Mouse (Mus musculus) stomach, postnatal 0 days (tissue): ENCODE measurements at regions not wholly inside any gene's neighbourhood (a gene's known extent, or its start where the extent isn't known, plus 50 kb on each side); places are given as distances from the start of the nearest gene placed in this dataset.

ENCODE experiments used
- ATAC-seq: fragments of 200-750 bp; cut with Nextera tagmentation; 2 replicates; pipeline ENCODE4 v1.8.0; 2017; ENCODE audit not compliant: low FRiP score, low TSS enrichment
- DNase-seq: peaks from one replicate; pipeline ENCODE4 v3.0.0-alpha.2; 2016; ENCODE audit warnings: low spot score
- H3K27ac ChIP-seq: fragments of 300-500 bp; sonication (generic); replicated peaks from 2 replicates; pipeline ENCODE4 v1.5.1; 2014; ENCODE audit warnings: mild to moderate bottlenecking, control low read depth
- H3K27me3 ChIP-seq: fragments of 300-500 bp; sonication (generic); 2 replicates; pipeline ENCODE4 v1.6.1; 2014; ENCODE audit warnings: low read length; ENCODE audit not compliant: control insufficient read depth, insufficient read depth
- H3K36me3 ChIP-seq: fragments of 300-500 bp; sonication (generic); 2 replicates; pipeline ENCODE4 v1.6.1; 2014; ENCODE audit warnings: low read length, mixed read lengths; ENCODE audit not compliant: control insufficient read depth, insufficient read depth
- H3K4me1 ChIP-seq: fragments of 300-500 bp; sonication (generic); replicated peaks from 2 replicates; pipeline ENCODE4 v1.6.1; 2014; ENCODE audit warnings: antibody characterized with exemption; ENCODE audit not compliant: control insufficient read depth, insufficient read depth
- H3K4me2 ChIP-seq: fragments of 300-500 bp; sonication (generic); replicated peaks from 2 replicates; pipeline ENCODE4 v1.6.1; 2014; ENCODE audit warnings: low read depth, mild to moderate bottlenecking, control low read depth, moderate library complexity
- H3K4me3 ChIP-seq: fragments of 300-500 bp; sonication (generic); 2 replicates; pipeline ENCODE4 v1.5.1; 2014; ENCODE audit warnings: low read depth, low read length, control low read depth
- H3K9ac ChIP-seq: fragments of 300-500 bp; sonication (generic); 2 replicates; pipeline ENCODE4 v1.6.1; 2014; ENCODE audit warnings: mild to moderate bottlenecking, low read length, control low read depth, mixed read lengths
- H3K9me3 ChIP-seq: fragments of 300-500 bp; sonication (generic); 2 replicates; pipeline ENCODE4 v1.6.1; 2016; ENCODE audit warnings: low read length; ENCODE audit not compliant: control insufficient read depth
- CTCF ChIP-seq: IDR thresholded peaks from 2 replicates; pipeline ENCODE4 v1.5.1; 2016; ENCODE audit warnings: antibody characterized with exemption, low read depth, mild to moderate bottlenecking, moderate library complexity
- EP300 ChIP-seq: optimal IDR thresholded peaks from 2 replicates; pipeline ENCODE3; 2016; ENCODE audit warnings: antibody characterized with exemption
- WGBS: fragments of 180-500 bp; shearing (Covaris S2); extraction: QIAGEN DNeasy Blood & Tissue Kit; methylation state at CpG from one replicate; pipeline ENCODE4 v1.1.7; 2014; 5-methylcytosine and 5-hydroxymethylcytosine counted together

GRCm38 (mm10) chr15:38402762-38403161 lies 977.4 kb downstream of the 4930447A16Rik start:
- Histone ChIP-seq H3K9ac (no peak overlapping the region), H3K4me2 (no peak overlapping the region), H3K36me3 (no peaks in the 10 kb centered on the region), H3K4me3 (no peak overlapping the region), H3K4me1 (peaks cover 9% of the 10 kb centered on the region), H3K27me3 (no peaks in the 10 kb centered on the region), H3K27ac (no peak overlapping the region), H3K9me3 (no peaks in the 10 kb centered on the region)
- TF ChIP-seq CTCF = no peak
- no peak for TF ChIP-seq EP300
- 91% methylated on average over 1 of the region's 1 CpGs for WGBS
- ATAC-seq (no peak), DNase-seq (no peak)

- peaks cover 9% of the 10 kb centered on the region for H3K4me1 ChIP-seq
- no peak overlapping the region for H3K9ac ChIP-seq
- no peak overlapping the region for H3K4me2 ChIP-seq
- 56% methylated on average over 6 of the region's 6 CpGs for WGBS
- H3K27ac ChIP-seq = 0 out of 2 replicates have a peak overlapping the region, but pooled peaks have one; percentile 9
- no peaks in the 10 kb centered on the region for H3K36me3 ChIP-seq
- ATAC-seq = no peak
- H3K4me3 ChIP-seq = no peak overlapping the region
- H3K27me3 ChIP-seq = no peaks in the 10 kb centered on the region
- no peak for DNase-seq
- H3K9me3 ChIP-seq = no peaks in the 10 kb centered on the region
- TF ChIP-seq EP300 = no peak
- no peak for TF ChIP-seq CTCF
Measured at GRCm38 (mm10) chr15:38403760-38404375, 978.5 kb downstream of the 4930447A16Rik start.

GRCm38 (mm10) chr15:38406114-38406960 lies 981.0 kb downstream of the 4930447A16Rik start:
- Histone ChIP-seq H3K4me2 (no peak overlapping the region), H3K27me3 (no peaks in the 10 kb centered on the region), H3K27ac (peak overlapping the region; percentile 50), H3K4me1 (peaks cover 9% of the 10 kb centered on the region), H3K9me3 (no peaks in the 10 kb centered on the region), H3K36me3 (no peaks in the 10 kb centered on the region), H3K9ac (peak overlapping the region; percentile 38; the same call in 1 of the 2 replicates), H3K4me3 (no peak overlapping the region)
- ATAC-seq (peak; percentile 55), DNase-seq (peak; percentile 41)
- WGBS = 18% methylated on average over 13 of the region's 13 CpGs
- TF ChIP-seq EP300 = no peak
- no peak for TF ChIP-seq CTCF

- DNase-seq (no peak), ATAC-seq (no peak)
- 60% methylated on average over 5 of the region's 5 CpGs for WGBS
Measured at GRCm38 (mm10) chr15:38407476-38407875, 982.1 kb downstream of the 4930447A16Rik start.

GRCm38 (mm10) chr15:38409168-38409567 lies 983.8 kb downstream of the 4930447A16Rik start:
- H3K4me2 ChIP-seq = no peak overlapping the region
- H3K9ac ChIP-seq = no peak overlapping the region; the same call in 1 of the 2 replicates
- H3K4me3 ChIP-seq = no peak overlapping the region
- H3K27me3 ChIP-seq = no peaks in the 10 kb centered on the region
- H3K4me1 ChIP-seq = peaks cover 9% of the 10 kb centered on the region
- no peaks in the 10 kb centered on the region for H3K36me3 ChIP-seq
- H3K27ac ChIP-seq = no peak overlapping the region; the same call in 1 of the 2 replicates
- ATAC-seq (peak; percentile 79), DNase-seq (peak; percentile 48)
- WGBS = 48% methylated on average over 4 of the region's 4 CpGs
- TF ChIP-seq EP300 (no peak), CTCF (no peak)
- H3K9me3 ChIP-seq = no peaks in the 10 kb centered on the region

More at GRCm38 (mm10) chr15:38407476-38407875, 982.1 kb downstream of the 4930447A16Rik start:
- H3K9ac ChIP-seq = no peak overlapping the region
- H3K4me2 ChIP-seq = no peak overlapping the region
- no peaks in the 10 kb centered on the region for H3K9me3 ChIP-seq
- H3K27me3 ChIP-seq = no peaks in the 10 kb centered on the region
- no peaks in the 10 kb centered on the region for H3K36me3 ChIP-seq
- H3K4me3 ChIP-seq = no peak overlapping the region
- no peak for TF ChIP-seq CTCF
- TF ChIP-seq EP300 = no peak
- peaks cover 9% of the 10 kb centered on the region for H3K4me1 ChIP-seq
- H3K27ac ChIP-seq = no peak overlapping the region

- no peak for TF ChIP-seq CTCF
- TF ChIP-seq EP300 = no peak
- DNase-seq (no peak), ATAC-seq (no peak)
- no peaks in the 10 kb centered on the region for H3K27me3 ChIP-seq
- H3K36me3 ChIP-seq = no peaks in the 10 kb centered on the region
- no peak overlapping the region for H3K9ac ChIP-seq
- H3K4me2 ChIP-seq = no peak overlapping the region
- no peaks in the 10 kb centered on the region for H3K9me3 ChIP-seq
- WGBS = 95% methylated on average over 1 of the region's 1 CpGs
- H3K4me3 ChIP-seq = no peak overlapping the region
- peaks cover 9% of the 10 kb centered on the region for H3K4me1 ChIP-seq
- no peak overlapping the region for H3K27ac ChIP-seq
Measured at GRCm38 (mm10) chr15:38410462-38410861, 985.1 kb downstream of the 4930447A16Rik start.
